Mouse (Mus musculus) liver, postnatal 0 days (tissue): ENCODE measurements around the gene Cdh18. TPM values are rescaled to one million over a fixed set of nuclear protein-coding genes. Genes with fewer than 3 reads are reported as not detected.
A peak's percentile ranks its signal among the peaks of the same experiment; 100 is the strongest.

ENCODE experiments used
- ATAC-seq: fragments of 200-750 bp; cut with Nextera tagmentation; 2 replicates; pipeline ENCODE4 v1.8.0; 2017; ENCODE audit warnings: mild to moderate bottlenecking, moderate library complexity
- DNase-seq: peaks from one replicate; pipeline ENCODE4 v3.0.0-alpha.2; 2016
- H3K27ac ChIP-seq: fragments of 300-500 bp; sonication (generic); 2 replicates; pipeline ENCODE4 v1.5.1; 2014; ENCODE audit warnings: antibody characterized with exemption, moderate library complexity, mild to moderate bottlenecking, low read depth
- H3K27me3 ChIP-seq: fragments of 300-500 bp; sonication (generic); 2 replicates; pipeline ENCODE4 v1.6.1; 2014; ENCODE audit warnings: low read length, control low read depth, mixed read lengths; ENCODE audit not compliant: insufficient read depth
- H3K36me3 ChIP-seq: fragments of 300-500 bp; sonication (generic); replicated peaks from 2 replicates; pipeline ENCODE4 v1.6.1; 2014; ENCODE audit warnings: mild to moderate bottlenecking, control low read depth, low read length, moderate library complexity, mixed read lengths; ENCODE audit not compliant: insufficient read depth
- H3K4me1 ChIP-seq: fragments of 300-500 bp; sonication (generic); 2 replicates; pipeline ENCODE4 v1.6.1; 2014; ENCODE audit warnings: antibody characterized with exemption, mild to moderate bottlenecking, control low read depth; ENCODE audit not compliant: insufficient read depth
- H3K4me2 ChIP-seq: fragments of 300-500 bp; sonication (generic); 2 replicates; pipeline ENCODE4 v1.6.1; 2014; ENCODE audit warnings: low read depth, mild to moderate bottlenecking, low read length, moderate library complexity, mixed read lengths
- H3K4me3 ChIP-seq: fragments of 300-500 bp; sonication (generic); 2 replicates; pipeline ENCODE4 v1.5.1; 2014; ENCODE audit warnings: low read depth, low read length
- H3K9ac ChIP-seq: fragments of 300-500 bp; sonication (generic); replicated peaks from 2 replicates; pipeline ENCODE4 v1.6.1; 2014; ENCODE audit warnings: mild to moderate bottlenecking, moderate library complexity
- H3K9me3 ChIP-seq: fragments of 300-500 bp; sonication (generic); 2 replicates; pipeline ENCODE4 v1.6.1; 2016; ENCODE audit warnings: mild to moderate bottlenecking, control low read depth, low read length, mixed read lengths
- CTCF ChIP-seq: sonication (generic); IDR thresholded peaks from 2 replicates; pipeline ENCODE4 v1.5.1; 2016; ENCODE audit warnings: antibody characterized with exemption, low read depth
- EP300 ChIP-seq: IDR thresholded peaks from 2 replicates; pipeline ENCODE4 v1.6.1; 2016; ENCODE audit warnings: antibody characterized with exemption, low read depth, mild to moderate bottlenecking
- WGBS: fragments of 180-500 bp; shearing (Covaris S2); extraction: QIAGEN DNeasy Blood & Tissue Kit; methylation state at CpG from one replicate; pipeline ENCODE4 v1.1.7; 2014; ENCODE audit not compliant: insufficient replicate concordance; 5-methylcytosine and 5-hydroxymethylcytosine counted together
- polyA plus RNA-seq: library from polyadenylated mRNA; unstranded; fragments of >200 nt; fragmentation: Nextera tagmentation; extraction: Ambion mirVana; gene quantifications from 2 replicates; pipeline ENCODE4 v1.2.1, GENCODE M21; 2015

Cdh18 gene
- polyA plus RNA-seq, 1 experiment from 2014 or later: not detected

DNA sequence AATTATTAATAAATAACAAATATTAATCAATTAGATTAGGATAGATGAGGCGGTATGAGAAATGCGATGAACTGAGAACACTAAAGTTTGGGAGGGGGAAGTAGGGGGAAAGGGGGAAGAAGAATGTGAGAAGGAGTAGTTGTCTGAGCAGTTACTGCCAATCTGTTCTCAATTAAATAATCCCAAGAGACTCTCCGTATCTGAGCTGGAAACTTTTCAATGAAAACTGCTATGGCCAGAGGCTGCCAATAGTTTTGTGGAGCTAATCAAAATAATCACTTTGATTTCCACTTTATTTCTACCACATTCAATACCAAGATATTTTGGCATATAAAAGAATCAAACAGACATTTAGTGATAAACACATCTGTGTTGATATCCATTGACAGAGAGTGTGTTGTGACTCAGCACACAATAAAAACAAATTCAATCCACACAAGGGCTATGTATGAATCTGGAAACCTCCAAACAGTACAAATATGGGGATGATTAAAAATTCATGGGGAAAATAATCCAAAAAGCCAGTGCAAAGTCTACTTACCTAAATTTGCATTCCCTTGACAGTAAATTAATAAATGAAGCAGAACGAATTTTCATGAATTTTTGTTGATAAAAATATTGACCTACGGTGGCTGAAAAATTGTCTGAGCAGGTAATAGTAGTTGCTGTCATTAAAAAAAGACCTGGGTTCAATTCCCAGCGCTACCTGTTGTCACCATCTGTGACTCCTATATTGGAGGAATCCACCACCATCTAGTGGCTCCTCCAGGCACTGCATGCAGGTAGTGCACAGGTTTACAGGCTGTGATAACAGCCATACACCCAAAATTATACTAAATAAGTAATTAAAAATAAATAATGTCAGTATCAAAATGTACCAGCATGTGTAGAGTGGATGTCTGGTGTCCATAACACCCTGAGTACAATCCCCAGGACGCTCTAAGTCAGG lies 922.0 kb downstream of the Cdh18 start:
- no peak overlapping the region for H3K9ac ChIP-seq
- WGBS: 71% methylated on average over 7 of the region's 7 CpGs
- H3K4me3 ChIP-seq: no peak overlapping the region
- TF ChIP-seq EP300 (no peak), CTCF (0 out of 2 replicates have a peak, but pooled peaks have one; percentile 13)
- no peaks in the 10 kb centered on the region for H3K4me1 ChIP-seq
- no peak overlapping the region for H3K4me2 ChIP-seq
- no peaks in the 10 kb centered on the region for H3K36me3 ChIP-seq
- no peak for DNase-seq
- H3K27ac ChIP-seq: no peak overlapping the region
- no peaks in the 10 kb centered on the region for H3K27me3 ChIP-seq
- ATAC-seq: no peak
- no peaks in the 10 kb centered on the region for H3K9me3 ChIP-seq

DNA sequence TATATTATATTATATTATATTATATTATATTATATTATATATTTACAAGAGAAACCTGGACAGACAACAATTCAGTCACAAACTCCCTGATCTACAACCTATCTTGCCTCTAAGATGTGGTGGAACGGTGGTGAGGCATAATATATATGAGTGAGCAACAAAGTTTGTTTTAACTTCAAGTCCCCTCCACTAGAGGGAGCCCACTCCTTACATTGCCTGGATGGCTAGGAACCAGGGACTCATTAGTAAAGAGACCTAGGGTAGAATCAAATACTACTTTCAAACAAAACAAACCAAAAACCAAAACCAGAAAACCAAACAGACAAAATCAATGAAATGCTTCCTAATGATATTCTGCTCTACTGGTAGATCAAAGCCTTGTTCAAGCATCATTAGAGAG lies 937.5 kb downstream of the Cdh18 start:
- H3K36me3 ChIP-seq: no peaks in the 10 kb centered on the region
- no peaks in the 10 kb centered on the region for H3K27me3 ChIP-seq
- no peak overlapping the region for H3K9ac ChIP-seq
- no peak overlapping the region for H3K4me3 ChIP-seq
- H3K9me3 ChIP-seq: no peaks in the 10 kb centered on the region
- H3K4me1 ChIP-seq: no peaks in the 10 kb centered on the region
- TF ChIP-seq CTCF: peak; percentile 25; the same call in 1 of the 2 replicates
- TF ChIP-seq EP300: no peak
- DNase-seq (no peak), ATAC-seq (no peak)
- H3K4me2 ChIP-seq: no peak overlapping the region
- WGBS: 38% methylated on average over 1 of the region's 1 CpGs
- H3K27ac ChIP-seq: no peak overlapping the region

DNA sequence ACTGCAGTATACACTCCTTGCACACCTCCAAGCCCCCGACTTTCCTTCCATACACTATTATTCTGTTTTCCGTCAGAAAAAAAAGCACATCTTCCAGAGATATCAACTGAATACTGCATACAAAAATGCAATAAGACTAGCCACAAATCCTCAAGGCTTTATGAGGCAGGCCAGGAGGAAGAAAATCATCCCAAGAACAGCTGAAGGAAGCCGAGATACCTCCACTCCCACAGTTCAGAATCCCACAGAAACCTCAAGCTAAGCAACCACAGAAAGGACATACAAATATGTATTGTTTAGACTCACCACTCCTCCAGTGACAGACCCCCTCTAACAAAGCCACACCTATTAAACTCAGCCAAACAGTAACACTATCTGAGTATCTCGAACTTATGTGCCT lies 957.7 kb downstream of the Cdh18 start:
- DNase-seq (no peak), ATAC-seq (no peak)
- Histone ChIP-seq H3K9ac (no peak overlapping the region), H3K4me2 (no peak overlapping the region), H3K4me3 (no peak overlapping the region), H3K4me1 (no peaks in the 10 kb centered on the region), H3K27me3 (no peaks in the 10 kb centered on the region), H3K9me3 (no peaks in the 10 kb centered on the region), H3K36me3 (no peaks in the 10 kb centered on the region), H3K27ac (no peak overlapping the region)
- 58% methylated on average over 4 of the region's 4 CpGs for WGBS
- TF ChIP-seq EP300: no peak
- no peak for TF ChIP-seq CTCF

GRCm38 (mm10) chr15:23509694-23510093 lies 960.9 kb downstream of the Cdh18 start:
- Histone ChIP-seq H3K27me3 (no peaks in the 10 kb centered on the region), H3K4me3 (no peak overlapping the region), H3K9me3 (no peaks in the 10 kb centered on the region), H3K4me1 (no peaks in the 10 kb centered on the region), H3K9ac (no peak overlapping the region), H3K27ac (no peak overlapping the region), H3K36me3 (no peaks in the 10 kb centered on the region), H3K4me2 (no peak overlapping the region)
- TF ChIP-seq CTCF (no peak), EP300 (no peak)
- 35% methylated on average over 2 of the region's 2 CpGs for WGBS
- DNase-seq: no peak
- ATAC-seq: no peak

DNA sequence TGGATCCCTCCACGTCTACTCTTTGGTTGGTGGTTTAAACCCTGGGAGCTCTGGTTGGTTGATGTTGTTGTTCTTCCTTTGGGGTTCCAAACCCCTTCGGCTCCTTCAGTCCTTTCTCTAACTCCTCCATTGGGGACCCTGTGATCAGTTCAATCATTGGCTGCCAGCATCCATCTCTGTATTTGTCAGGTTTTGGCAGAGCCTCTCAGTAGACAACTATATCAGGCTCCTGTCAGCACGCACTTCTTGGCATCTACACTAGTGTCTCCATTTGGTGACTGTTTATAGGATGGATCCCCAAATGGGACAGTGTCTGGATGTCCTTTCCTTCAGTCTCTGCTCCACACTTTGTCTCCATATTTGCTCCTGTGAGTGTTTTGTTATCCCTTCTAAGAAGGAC lies 967.0 kb downstream of the Cdh18 start:
- H3K36me3 ChIP-seq: no peaks in the 10 kb centered on the region
- H3K9me3 ChIP-seq: no peaks in the 10 kb centered on the region
- no peak overlapping the region for H3K4me2 ChIP-seq
- ATAC-seq: no peak
- no peak for DNase-seq
- no peak overlapping the region for H3K27ac ChIP-seq
- H3K4me3 ChIP-seq: no peak overlapping the region
- no peak overlapping the region for H3K9ac ChIP-seq
- TF ChIP-seq CTCF (no peak), EP300 (no peak)
- WGBS: 79% methylated on average over 3 of the region's 3 CpGs
- H3K4me1 ChIP-seq: no peaks in the 10 kb centered on the region
- H3K27me3 ChIP-seq: no peaks in the 10 kb centered on the region

DNA sequence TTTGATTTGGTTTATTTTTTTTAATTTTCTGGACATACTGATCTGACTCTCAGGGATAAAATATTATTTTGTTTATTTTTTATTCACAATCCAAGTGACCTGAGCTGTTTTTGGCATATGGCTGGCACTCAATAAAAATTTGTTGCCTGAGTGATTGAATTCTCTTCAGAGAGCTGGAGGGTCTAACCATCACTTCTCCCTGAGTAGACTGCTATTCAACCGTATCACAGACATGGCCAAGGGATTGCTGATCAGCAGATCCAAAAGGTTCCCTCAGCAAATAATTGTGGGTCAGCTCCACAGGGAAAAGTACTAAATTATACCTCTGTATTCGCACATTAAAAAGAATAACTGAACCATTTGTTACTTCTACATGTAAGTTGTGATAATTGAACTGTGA lies 969.3 kb downstream of the Cdh18 start:
- H3K9ac ChIP-seq: no peak overlapping the region
- no peaks in the 10 kb centered on the region for H3K9me3 ChIP-seq
- H3K27me3 ChIP-seq: no peaks in the 10 kb centered on the region
- no peaks in the 10 kb centered on the region for H3K36me3 ChIP-seq
- ATAC-seq (no peak), DNase-seq (no peak)
- no peak overlapping the region for H3K4me3 ChIP-seq
- no peak overlapping the region for H3K4me2 ChIP-seq
- H3K4me1 ChIP-seq: no peaks in the 10 kb centered on the region
- TF ChIP-seq EP300 (no peak), CTCF (no peak)
- 72% methylated on average over 2 of the region's 2 CpGs for WGBS
- H3K27ac ChIP-seq: no peak overlapping the region
